Mouse (Mus musculus): ENCODE measurements around the gene Cpvl.

GRCm38 (mm10) chr6:53966595-53966994 lies 11.9 kb downstream of the Cpvl start:
- no peak for TF ChIP-seq CTCF (IDR thresholded peaks at IDR 0.05)
- TF ChIP-seq EP300 (IDR thresholded peaks at IDR 0.05; ENCODE audit: insufficient read depth, low read depth, low read length): no peak
- TF ChIP-seq POLR2A (IDR thresholded peaks at IDR 0.05; ENCODE audit: insufficient read depth, low read depth, low read length): no peak
